Mouse (Mus musculus): ENCODE data around the gene Ap1g2.

Gene Ap1g2

GRCm38 (mm10) chr14:55105836-55106809 is at the start of gene Ap1g2:
Ap1g2 (minus strand) TSS chr14:55106593.
- peak; percentile 89 for DNase-seq

DNA sequence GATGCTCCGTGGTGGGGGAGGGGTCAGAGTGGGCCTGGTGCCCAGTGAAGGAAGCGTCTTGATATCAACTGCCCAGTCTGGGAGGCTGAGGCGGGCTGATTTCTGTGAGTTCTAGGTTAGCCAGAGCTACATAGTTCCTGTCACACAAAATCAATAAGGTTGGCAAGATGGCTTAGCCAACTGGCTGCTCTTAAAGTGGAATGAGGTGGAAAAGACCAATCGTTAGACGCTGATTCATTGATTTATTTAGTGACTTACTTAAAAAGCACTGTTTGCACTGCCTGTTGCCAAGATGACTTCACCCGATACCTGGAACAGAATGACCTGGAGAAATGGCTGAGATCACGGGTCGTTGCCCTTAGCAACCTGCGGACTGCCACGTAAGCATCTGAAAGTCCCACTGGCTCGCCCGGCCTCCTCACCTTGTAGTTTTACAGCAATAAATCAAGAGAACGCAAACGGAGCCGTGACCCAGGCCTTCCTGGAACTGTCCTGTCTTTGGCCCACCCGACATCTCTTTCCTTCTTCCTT is 46.6 kb upstream of the Ap1g2 start:
- DNase-seq, result no peak

DNA sequence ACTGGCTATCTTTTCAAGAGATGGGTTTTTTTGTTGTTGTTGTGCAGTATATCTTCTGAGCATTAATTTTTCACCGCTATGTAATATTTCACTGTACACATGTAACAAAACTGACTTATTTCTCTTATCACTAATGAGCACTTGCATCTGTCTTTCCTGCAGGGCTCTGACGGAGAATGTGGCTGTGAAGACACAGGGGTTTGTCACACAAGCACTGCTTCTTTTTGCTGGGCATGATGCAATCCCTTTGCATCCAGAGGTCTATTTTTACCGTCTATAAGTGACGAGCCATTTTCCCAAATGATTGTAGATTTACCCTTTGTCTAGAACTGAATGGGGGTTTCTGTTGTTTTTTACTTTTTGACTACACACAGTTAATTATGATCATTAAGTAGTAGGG is 45.8 kb upstream of the Ap1g2 start:
- no peak for DNase-seq

DNA sequence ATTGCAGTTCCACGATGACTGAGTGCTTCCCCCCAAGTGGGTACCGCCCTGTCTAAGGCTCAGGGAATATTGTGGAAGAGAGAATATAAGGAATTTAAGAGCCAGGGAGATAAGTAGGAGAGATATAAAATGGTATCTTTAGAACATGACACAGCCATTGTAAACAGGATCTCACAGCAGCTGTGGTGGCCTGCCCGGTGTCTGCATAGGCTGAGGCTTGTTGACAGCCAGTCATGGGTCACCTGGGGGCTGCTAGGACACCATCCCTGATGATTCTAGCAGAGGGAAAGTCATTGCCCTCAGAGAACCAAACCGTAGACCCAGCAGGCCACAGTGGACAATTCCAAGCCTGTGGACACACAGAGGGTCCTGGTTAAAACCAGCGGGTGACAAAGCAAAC is 44.6 kb upstream of the Ap1g2 start:
- DNase-seq, result no peak

DNA sequence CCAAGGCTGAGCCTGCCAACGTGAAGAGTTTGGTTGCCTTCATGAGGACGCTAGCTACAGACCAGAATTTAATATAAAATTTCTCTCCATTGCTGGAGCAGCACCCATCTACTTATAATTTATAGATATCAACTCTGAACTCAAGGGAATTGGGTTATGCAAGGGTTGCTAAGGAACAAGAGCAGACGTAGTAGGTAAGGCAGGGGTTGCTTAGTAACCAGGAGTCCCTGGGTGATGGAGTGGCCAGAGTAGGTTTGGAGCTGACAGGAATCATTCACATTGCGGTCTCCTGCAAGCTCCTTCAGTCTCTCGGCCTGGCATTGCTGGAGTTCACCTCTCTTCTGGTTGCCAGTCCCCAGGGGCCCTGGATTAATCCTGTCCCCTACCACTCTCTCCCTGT is 42.6 kb upstream of the Ap1g2 start:
- no peak for DNase-seq

- DNase-seq, result peak; percentile 83
Observed at GRCm38 (mm10) chr14:55148363-55148915, 42.0 kb upstream of the Ap1g2 start.

GRCm38 (mm10) chr14:55146829-55147401 is 40.5 kb upstream of the Ap1g2 start:
- DNase-seq, result no peak

- no peak for DNase-seq
Observed at GRCm38 (mm10) chr14:55146324-55146723, 39.9 kb upstream of the Ap1g2 start.

DNA sequence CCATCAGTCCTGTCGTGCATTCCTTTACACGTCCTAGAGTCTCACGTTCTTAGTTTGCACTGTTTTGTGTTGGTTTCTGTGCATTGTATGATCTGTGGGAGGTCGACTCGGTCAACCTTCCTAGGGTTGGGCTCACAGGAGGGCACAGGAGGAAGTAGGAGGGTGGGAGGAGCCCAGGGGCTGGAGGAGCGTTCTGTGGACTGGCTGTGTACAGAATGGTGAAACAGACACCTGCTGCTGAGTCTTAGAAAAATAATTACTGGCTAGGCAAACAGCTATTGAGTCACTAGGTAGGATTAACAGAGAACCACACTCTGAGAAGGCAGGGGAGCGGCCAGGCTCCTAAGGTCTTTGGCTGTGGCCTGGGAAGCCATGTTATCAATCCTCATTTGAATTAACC is 32.9 kb upstream of the Ap1g2 start:
- DNase-seq, result no peak

DNA sequence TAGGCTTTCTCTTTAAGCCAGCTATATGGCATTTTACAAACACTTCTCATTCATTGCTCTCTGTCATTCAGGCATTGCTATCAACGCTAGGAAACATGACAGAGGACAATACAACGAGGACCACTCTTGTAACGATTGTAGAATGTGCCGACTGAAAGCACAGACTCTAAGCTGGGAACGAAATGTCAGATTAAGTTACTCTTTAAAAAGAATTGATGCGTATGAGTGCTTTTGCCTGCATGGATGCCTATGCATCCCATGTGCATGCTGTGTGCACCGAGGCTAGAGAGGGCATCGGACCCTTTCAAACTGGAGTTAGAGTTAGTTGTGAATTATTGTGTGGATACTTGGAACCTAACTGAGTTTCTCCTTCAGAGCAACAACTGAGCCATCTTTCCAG is 29.3 kb upstream of the Ap1g2 start:
- DNase-seq, result no peak

GRCm38 (mm10) chr14:55126521-55126920 is 20.1 kb upstream of the Ap1g2 start:
- DNase-seq, result no peak

DNA sequence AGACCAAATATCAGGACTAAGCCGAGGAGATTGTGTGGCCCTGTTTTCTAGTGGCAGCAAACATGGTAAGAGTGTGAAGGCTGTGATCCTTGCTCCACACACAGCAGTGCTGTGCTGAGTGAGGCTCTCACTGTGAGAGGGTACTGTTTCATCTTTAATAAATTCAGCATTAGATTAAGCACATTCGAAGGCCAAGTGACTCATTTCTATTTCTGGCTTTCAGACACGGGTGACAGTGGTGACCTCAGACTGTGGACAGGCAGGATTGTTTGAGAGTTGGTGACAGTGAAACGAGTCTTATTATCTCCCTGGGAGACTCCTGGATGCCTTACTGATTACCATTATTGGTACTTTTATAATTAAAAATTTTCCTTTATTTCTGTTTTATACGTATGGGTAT is 19.3 kb upstream of the Ap1g2 start:
- peak; percentile 31 for DNase-seq

DNA sequence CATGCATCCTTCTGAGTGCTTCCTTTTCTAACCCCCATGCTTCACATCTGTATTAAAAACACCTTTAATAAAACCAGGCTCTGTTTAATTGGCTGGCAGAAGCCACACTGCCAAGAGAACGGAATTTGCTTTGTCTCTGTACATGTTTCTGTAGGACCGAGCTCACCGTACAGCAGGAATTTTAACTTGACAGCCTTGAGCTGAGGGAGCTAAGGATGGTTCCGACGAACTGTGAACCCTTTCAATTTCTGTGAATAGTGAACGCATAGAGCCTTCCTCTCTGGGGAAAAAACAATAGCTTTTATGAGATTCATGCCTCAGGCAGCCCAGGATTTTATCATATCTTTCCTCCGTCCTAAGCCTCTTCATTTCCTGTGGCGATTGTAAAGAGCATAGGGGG is 16.0 kb upstream of the Ap1g2 start:
- no peak for DNase-seq

DNA sequence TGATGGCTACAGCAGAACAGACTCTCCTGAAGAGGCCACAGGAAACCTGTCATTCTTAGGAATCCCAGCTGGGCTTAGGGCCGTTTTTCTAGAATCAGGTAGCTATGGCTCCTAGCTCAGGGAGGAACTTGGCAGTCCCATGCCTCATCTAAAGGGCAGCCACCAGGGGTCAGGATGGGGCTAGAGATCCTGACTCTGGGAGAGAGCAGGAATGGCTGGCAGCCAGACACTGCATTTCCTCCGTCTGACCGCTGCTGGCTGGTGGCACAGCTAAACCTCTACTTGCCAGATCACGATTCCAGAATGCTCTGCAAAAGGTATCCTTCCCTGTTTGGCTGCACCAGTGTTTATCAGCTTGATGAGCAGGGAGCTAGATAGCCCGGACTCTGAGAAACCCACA is 15.6 kb upstream of the Ap1g2 start:
- DNase-seq, result peak; percentile 94

- peak; percentile 61 for DNase-seq
Observed at GRCm38 (mm10) chr14:55119421-55120134, 13.2 kb upstream of the Ap1g2 start.

DNA sequence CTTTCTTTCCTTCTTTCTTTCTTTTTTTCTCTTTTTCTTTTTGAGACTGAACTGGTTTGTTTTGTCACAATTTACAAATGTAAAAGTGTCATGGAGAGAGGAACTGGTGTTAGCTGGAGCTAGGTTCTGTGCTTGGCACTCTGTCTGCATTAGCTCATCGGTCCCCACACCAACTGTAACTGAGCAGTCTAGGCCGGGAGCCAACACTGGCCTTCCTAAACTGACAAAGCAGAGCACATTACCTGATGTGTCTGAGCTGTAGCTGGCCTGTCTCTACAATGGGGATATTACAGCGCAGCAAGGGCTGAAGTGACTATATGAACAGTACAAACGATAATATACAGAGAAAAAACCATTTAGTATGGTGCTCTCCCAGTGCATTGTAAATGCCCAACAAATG is 12.5 kb upstream of the Ap1g2 start:
- DNase-seq, result peak; percentile 94

- DNase-seq, result peak; percentile 89
Observed at GRCm38 (mm10) chr14:55116425-55117200, 10.2 kb upstream of the Ap1g2 start, which contains the start of gene Jph4. Jph4 (minus strand) TSS chr14:55116935.

DNA sequence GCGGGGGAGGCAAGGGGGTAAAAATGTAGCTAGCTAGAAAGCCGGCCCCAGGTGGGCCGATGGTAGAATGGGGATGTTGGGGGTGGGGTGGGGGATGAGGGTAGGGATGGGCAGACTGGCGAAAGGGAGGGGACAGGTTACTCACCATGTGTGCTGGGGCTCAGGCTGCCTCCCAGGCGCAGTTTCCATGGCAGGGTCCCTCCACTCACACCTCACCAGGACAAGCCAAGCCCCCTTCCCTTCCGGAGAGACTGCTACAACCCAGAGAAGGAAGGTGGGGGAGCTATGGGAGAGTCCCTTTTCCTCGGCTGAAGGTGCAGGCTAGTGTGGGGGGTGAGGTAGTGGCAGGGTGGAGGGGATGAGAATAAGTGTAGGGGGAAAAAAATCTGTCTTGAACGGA is 9.5 kb upstream of the Ap1g2 start:
- peak; percentile 76 for DNase-seq

- DNase-seq, result peak; percentile 82
Observed at GRCm38 (mm10) chr14:55114759-55115701, 8.6 kb upstream of the Ap1g2 start.

DNA sequence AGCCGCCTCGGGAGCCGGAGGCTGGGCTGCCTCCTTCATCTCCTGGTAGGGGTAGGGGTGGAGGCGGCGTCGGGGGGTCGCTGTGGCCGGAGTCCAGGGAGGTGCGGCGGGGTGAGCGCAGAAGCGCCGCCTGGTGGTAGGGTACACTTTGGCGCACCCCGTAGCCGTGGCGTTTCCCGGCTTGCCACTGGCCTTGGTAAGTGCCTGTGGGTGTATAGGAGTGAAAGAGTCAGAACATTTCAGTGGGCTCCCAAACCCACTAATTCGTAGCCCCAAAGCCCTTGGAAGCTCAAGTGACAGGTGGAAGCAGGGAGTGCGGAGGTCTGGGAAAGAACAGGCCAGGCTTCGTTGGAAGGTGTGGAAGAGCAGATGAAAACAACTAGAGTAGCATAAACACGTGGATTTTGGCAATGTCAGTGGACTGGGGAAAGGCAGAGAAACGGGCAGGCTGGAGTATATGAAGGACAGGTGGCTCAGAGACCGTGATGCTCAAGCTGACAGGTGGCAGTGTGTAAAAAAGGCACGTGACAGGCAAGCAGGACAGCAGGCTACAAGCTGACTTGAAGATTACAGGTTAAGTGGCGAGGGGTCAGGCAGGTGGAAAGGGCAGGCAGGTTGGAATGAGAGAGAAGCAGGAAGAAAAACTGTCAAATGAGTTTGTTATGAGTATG is 7.7 kb upstream of the Ap1g2 start:
- peak; percentile 84 for DNase-seq

Data from cerebellum, adult 9-10 months (tissue).